Mouse (Mus musculus): Measurements from ENCODE around the gene She. TPM values are rescaled to one million over a fixed set of nuclear protein-coding genes. Genes with fewer than 3 reads are reported as not detected.

Gene She
- 1.9 and 2.0 TPM in 2 replicates for polyA plus RNA-seq (2015; fragmentation: Nextera tagmentation; extraction: Ambion mirVana)

GRCm38 (mm10) chr3:89830815-89831591 lies at the start of gene She:
Gene She, plus strand, starts transcription at chr3:89831370.

Other genes starting within 250 kb of the She start
- gene Adar, start 116.3 kb upstream of the She start, polyA plus RNA-seq (2015; fragmentation: Nextera tagmentation; extraction: Ambion mirVana) = 11.0 and 14.2 TPM in 2 replicates
- gene Chrnb2, start 66.7 kb upstream of the She start, polyA plus RNA-seq (2015; fragmentation: Nextera tagmentation; extraction: Ambion mirVana) = 0.43 and 0.55 TPM in 2 replicates
- gene Ube2q1, start 57.8 kb upstream of the She start, polyA plus RNA-seq (2015; fragmentation: Nextera tagmentation; extraction: Ambion mirVana) = 9.1 and 12.2 TPM in 2 replicates
- gene Il6ra, start 81.8 kb downstream of the She start, polyA plus RNA-seq (2015; fragmentation: Nextera tagmentation; extraction: Ambion mirVana) = 7.7 and 9.1 TPM in 2 replicates
- gene Atp8b2, start 132.1 kb downstream of the She start, polyA plus RNA-seq (2015; fragmentation: Nextera tagmentation; extraction: Ambion mirVana) = 4.0 and 4.4 TPM in 2 replicates
- 78.6 and 79.3 TPM in 2 replicates for gene Hax1, start 167.4 kb downstream of the She start, polyA plus RNA-seq (2015; fragmentation: Nextera tagmentation; extraction: Ambion mirVana)
- 74.6 and 88.3 TPM in 2 replicates for gene 4933434E20Rik, start 220.3 kb downstream of the She start, polyA plus RNA-seq (2015; fragmentation: Nextera tagmentation; extraction: Ambion mirVana)
- 113 and 124 TPM in 2 replicates for gene Ubap2l, start 221.3 kb downstream of the She start, polyA plus RNA-seq (2015; fragmentation: Nextera tagmentation; extraction: Ambion mirVana)
- gene Tpm3, start 241.3 kb downstream of the She start, polyA plus RNA-seq (2015; fragmentation: Nextera tagmentation; extraction: Ambion mirVana) = 260 and 296 TPM in 2 replicates

Measured in spleen, postnatal 0 days (tissue).